Mouse (Mus musculus): ENCODE results near the gene Smg7. TPM values are rescaled to one million over a fixed set of nuclear protein-coding genes. Genes with fewer than 3 reads are reported as not detected.
A peak's percentile ranks its signal among the peaks of the same experiment; 100 is the strongest.

The Smg7 gene
- total RNA-seq, 1 experiment from 2014 or later: 40.1 TPM

DNA sequence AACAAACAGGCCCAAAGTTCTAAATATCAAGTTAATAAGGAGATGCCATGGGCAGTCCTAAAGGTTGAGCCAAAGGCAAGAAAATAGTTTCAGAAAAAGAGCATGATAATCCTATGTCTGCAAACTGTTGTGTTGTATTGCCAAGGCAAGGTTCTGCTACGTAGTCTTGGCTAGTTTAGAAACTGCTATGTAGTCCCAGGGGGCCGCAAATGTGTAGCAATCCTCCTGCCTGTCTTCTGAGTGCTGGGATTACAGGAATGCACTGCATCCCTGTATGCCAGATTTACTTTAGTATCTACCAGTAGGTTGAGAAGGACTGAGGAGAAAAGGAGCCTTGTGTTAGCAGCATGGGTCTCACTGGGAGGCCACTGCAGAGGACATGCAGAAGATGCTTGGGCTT is 55.6 kb downstream of the Smg7 start:
- 0 out of 4 replicates have a peak, but pooled peaks of 1 of the 2 experiments have one; percentile 12 for ATAC-seq (replicated peaks in 1 of 2; ENCODE audit: insufficient read depth in 1 of 2, low FRiP score in 2 of 2, low TSS enrichment in 1 of 2, low read depth in 1 of 2, poor library complexity in 2 of 2, severe bottlenecking in 2 of 2)

GRCm38 (mm10) chr1:152845211-152845730 is 57.2 kb downstream of the Smg7 start:
- ATAC-seq (replicated peaks in 1 of 2; ENCODE audit: insufficient read depth in 1 of 2, low FRiP score in 2 of 2, low TSS enrichment in 1 of 2, low read depth in 1 of 2, poor library complexity in 2 of 2, severe bottlenecking in 2 of 2): no peak

- no peak for ATAC-seq (replicated peaks in 1 of 2; ENCODE audit: insufficient read depth in 1 of 2, low FRiP score in 2 of 2, low TSS enrichment in 1 of 2, low read depth in 1 of 2, poor library complexity in 2 of 2, severe bottlenecking in 2 of 2)
These were observed 57.8 kb downstream of the Smg7 start for GRCm38 (mm10) chr1:152844634-152845033.

DNA sequence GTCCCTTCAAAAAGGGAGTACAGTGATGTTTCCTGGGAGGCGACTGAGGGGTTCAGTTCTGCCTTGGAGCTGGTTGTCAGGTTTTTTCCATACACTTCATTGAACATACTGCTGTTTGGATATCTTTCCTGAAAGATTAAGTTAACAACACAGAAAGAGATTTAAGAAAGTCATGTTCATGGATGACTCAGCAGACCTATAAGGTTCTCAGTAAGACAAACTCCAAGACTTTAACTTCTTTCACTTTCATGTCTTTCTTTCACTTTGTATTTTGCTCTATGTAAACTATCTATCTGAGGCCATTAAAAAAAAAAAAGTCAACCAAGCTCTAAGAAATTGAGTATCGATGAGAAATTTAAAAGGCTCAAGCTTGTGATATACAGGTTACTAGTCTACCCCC is 61.4 kb downstream of the Smg7 start:
- no peak for ATAC-seq (replicated peaks in 1 of 2; ENCODE audit: insufficient read depth in 1 of 2, low FRiP score in 2 of 2, low TSS enrichment in 1 of 2, low read depth in 1 of 2, poor library complexity in 2 of 2, severe bottlenecking in 2 of 2)

DNA sequence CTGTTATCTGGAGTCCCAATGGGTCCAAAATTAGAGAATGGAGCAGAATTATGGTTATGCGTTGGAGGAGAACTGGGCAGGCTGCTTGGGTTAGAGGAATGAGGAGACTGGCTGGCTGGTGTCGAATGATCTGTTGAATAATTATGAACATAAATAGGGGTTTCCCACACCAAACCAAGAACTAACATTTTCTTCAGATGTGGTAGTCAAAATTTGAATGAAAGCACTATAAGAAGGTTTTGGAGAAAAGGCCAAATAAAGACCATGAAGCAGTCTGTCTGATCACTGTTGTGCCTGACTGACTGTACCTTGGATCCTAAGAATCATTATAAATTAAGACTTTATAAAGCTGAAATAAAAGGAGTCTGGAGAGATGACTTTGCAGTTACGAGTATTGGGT is 62.1 kb downstream of the Smg7 start:
- ATAC-seq (replicated peaks in 1 of 2; ENCODE audit: insufficient read depth in 1 of 2, low FRiP score in 2 of 2, low TSS enrichment in 1 of 2, low read depth in 1 of 2, poor library complexity in 2 of 2, severe bottlenecking in 2 of 2): no peak

GRCm38 (mm10) chr1:152838841-152839240 is 63.6 kb downstream of the Smg7 start:
- no peak for ATAC-seq (replicated peaks in 1 of 2; ENCODE audit: insufficient read depth in 1 of 2, low FRiP score in 2 of 2, low TSS enrichment in 1 of 2, low read depth in 1 of 2, poor library complexity in 2 of 2, severe bottlenecking in 2 of 2)

DNA sequence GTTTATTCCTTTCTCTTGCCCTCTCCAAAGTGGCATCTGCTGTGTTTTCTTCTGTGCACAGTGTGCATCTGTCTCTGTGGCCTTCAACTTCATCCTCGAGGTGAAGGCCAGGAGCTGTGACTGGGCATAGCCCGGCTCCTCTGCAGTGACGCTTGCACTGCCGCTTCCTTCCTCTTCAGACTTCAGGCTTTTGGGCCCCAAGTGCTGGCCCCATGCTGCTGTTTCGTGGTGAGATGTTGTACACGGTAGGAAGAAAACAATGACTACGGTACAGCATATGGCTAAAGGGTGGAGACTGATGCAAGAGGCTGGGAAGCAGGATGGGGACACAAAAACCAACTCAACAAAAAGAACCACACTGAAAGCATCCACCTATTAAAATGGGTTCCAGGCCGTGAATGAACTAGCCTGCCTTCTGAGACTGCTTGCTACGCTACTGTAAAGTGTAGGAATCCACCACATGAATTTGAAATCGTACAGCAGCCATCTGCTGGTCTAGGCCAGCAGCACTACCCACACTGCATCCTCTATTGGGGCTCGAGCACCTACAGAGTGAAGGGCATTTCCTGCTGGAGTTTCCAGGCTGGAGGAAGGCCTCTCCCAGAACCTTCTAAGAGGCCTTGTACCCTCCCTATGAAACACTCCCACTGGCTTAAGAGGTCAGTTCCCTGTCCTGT is 64.3 kb downstream of the Smg7 start:
- ATAC-seq (replicated peaks in 1 of 2; ENCODE audit: insufficient read depth in 1 of 2, low FRiP score in 2 of 2, low TSS enrichment in 1 of 2, low read depth in 1 of 2, poor library complexity in 2 of 2, severe bottlenecking in 2 of 2): peak; percentile 68 to 80

DNA sequence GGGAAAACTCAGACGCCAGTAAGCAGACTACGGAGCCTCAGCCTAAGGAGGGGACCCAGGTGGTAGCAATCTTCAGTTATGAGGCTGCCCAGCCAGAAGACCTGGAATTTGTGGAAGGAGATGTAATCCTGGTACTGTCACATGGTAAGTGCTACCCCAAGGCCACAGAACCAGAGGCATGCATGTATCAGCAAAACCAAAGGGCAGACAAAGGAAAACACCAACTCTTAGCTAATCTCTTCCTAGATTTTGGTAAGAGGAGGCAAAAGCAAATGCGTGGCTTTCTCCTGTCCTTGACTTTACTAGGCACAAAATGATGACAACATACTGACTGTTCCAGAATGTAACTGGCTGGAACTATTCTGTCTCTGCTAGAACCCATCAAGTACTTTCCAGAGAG is 67.4 kb downstream of the Smg7 start:
- ATAC-seq (replicated peaks in 1 of 2; ENCODE audit: insufficient read depth in 1 of 2, low FRiP score in 2 of 2, low TSS enrichment in 1 of 2, low read depth in 1 of 2, poor library complexity in 2 of 2, severe bottlenecking in 2 of 2): no peak

- ATAC-seq (replicated peaks in 1 of 2; ENCODE audit: insufficient read depth in 1 of 2, low FRiP score in 2 of 2, low TSS enrichment in 1 of 2, low read depth in 1 of 2, poor library complexity in 2 of 2, severe bottlenecking in 2 of 2): peak; percentile 43 to 50; a peak in 2 of 4 replicates
These were observed 70.1 kb downstream of the Smg7 start for GRCm38 (mm10) chr1:152832316-152832715.

DNA sequence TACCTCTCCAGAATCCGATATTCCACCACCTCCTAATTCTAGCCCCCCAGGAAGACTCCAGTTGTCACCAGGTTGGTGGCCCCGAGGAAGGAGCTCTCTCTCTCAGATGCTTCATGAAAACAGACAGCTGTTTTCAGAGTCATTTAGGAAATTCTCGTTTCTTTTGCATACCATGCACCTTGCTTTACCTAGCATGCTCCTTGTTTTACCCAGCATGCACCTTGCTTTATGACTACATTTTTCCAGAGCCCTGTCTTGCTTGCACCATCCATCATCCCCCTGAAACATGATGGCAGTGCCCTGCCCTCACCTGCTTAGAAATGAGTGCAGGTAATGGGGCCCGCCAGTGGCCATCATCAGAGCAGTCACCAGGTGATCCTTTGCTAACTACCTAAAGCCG is 70.8 kb downstream of the Smg7 start:
- no peak for ATAC-seq (replicated peaks in 1 of 2; ENCODE audit: insufficient read depth in 1 of 2, low FRiP score in 2 of 2, low TSS enrichment in 1 of 2, low read depth in 1 of 2, poor library complexity in 2 of 2, severe bottlenecking in 2 of 2)

- no peak for ATAC-seq (replicated peaks in 1 of 2; ENCODE audit: insufficient read depth in 1 of 2, low FRiP score in 2 of 2, low TSS enrichment in 1 of 2, low read depth in 1 of 2, poor library complexity in 2 of 2, severe bottlenecking in 2 of 2)
These were observed 71.4 kb downstream of the Smg7 start for GRCm38 (mm10) chr1:152831003-152831402.

DNA sequence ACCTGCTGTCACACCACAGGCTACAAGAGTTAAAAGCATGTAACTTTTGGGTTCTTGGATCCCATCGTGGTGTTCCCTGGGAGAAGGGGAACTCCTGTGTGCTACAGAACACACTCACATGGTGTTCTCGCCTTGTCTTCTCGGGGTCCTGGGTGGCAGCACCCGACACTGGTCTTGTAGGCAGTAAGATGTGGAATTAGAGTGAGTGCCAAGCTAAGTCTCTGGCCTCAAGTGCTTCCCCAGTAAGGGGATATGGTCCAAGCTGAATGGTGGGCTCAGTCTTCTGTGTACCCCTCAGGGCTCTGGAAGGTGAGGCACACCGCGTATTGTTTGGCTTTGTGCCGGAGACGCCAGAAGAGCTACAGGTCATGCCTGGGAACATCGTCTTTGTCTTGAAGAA is 72.4 kb downstream of the Smg7 start:
- no peak for ATAC-seq (replicated peaks in 1 of 2; ENCODE audit: insufficient read depth in 1 of 2, low FRiP score in 2 of 2, low TSS enrichment in 1 of 2, low read depth in 1 of 2, poor library complexity in 2 of 2, severe bottlenecking in 2 of 2)

GRCm38 (mm10) chr1:152828637-152829355 is 73.7 kb downstream of the Smg7 start:
- no peak for ATAC-seq (replicated peaks in 1 of 2; ENCODE audit: insufficient read depth in 1 of 2, low FRiP score in 2 of 2, low TSS enrichment in 1 of 2, low read depth in 1 of 2, poor library complexity in 2 of 2, severe bottlenecking in 2 of 2)

DNA sequence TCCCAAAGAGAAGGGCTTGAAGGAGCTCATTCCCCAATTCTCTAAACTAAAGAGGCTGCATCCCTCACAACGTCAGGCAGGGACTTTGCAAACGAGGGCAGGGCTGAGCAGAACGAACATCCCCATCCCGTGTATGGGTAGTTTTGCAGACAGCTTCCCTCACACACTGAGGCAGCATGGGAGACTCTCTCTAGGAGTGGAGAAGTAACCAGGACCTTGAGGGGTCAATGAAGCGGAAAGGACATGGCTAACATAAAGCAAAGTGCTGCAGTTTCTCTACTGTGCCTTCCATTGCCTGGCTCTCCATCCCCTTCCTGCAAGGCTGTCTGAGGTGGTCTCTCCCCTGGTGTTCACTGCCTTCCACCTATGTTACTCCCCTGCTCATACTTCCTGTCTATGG is 74.3 kb downstream of the Smg7 start:
- no peak for ATAC-seq (replicated peaks in 1 of 2; ENCODE audit: insufficient read depth in 1 of 2, low FRiP score in 2 of 2, low TSS enrichment in 1 of 2, low read depth in 1 of 2, poor library complexity in 2 of 2, severe bottlenecking in 2 of 2)

DNA sequence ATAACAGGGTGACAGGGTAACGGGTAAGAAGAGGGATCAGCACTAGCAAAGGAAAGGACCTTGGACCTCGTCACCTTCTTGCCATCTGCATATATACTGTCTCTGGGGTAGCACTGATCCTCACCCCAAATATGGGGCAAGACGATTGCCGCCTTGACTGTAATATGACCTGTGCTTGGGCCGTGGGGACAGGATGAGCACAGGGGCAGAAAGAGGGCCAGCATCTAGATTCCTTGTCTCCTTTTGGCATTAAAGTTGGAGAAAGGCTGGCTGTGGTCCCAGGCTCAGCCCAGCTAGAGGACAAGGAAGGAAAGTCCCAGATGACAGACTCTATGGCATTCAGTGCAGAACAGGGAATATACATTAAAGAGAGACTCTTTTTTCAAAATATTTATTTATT is 76.0 kb downstream of the Smg7 start:
- no peak for ATAC-seq (replicated peaks in 1 of 2; ENCODE audit: insufficient read depth in 1 of 2, low FRiP score in 2 of 2, low TSS enrichment in 1 of 2, low read depth in 1 of 2, poor library complexity in 2 of 2, severe bottlenecking in 2 of 2)

- 0 out of 4 replicates have a peak, but pooled peaks of 1 of the 2 experiments have one; percentile 16 for ATAC-seq (replicated peaks in 1 of 2; ENCODE audit: insufficient read depth in 1 of 2, low FRiP score in 2 of 2, low TSS enrichment in 1 of 2, low read depth in 1 of 2, poor library complexity in 2 of 2, severe bottlenecking in 2 of 2)
These were observed 78.2 kb downstream of the Smg7 start for GRCm38 (mm10) chr1:152824206-152824605.

- ATAC-seq (replicated peaks in 1 of 2; ENCODE audit: insufficient read depth in 1 of 2, low FRiP score in 2 of 2, low TSS enrichment in 1 of 2, low read depth in 1 of 2, poor library complexity in 2 of 2, severe bottlenecking in 2 of 2): no peak
These were observed 80.7 kb downstream of the Smg7 start for GRCm38 (mm10) chr1:152821746-152822145.

- no peak for ATAC-seq (replicated peaks in 1 of 2; ENCODE audit: insufficient read depth in 1 of 2, low FRiP score in 2 of 2, low TSS enrichment in 1 of 2, low read depth in 1 of 2, poor library complexity in 2 of 2, severe bottlenecking in 2 of 2)
These were observed 81.3 kb downstream of the Smg7 start for GRCm38 (mm10) chr1:152820911-152821695.
